8 mouse cellular contexts compared by ENCODE assay signal in the genomic region with DNA sequence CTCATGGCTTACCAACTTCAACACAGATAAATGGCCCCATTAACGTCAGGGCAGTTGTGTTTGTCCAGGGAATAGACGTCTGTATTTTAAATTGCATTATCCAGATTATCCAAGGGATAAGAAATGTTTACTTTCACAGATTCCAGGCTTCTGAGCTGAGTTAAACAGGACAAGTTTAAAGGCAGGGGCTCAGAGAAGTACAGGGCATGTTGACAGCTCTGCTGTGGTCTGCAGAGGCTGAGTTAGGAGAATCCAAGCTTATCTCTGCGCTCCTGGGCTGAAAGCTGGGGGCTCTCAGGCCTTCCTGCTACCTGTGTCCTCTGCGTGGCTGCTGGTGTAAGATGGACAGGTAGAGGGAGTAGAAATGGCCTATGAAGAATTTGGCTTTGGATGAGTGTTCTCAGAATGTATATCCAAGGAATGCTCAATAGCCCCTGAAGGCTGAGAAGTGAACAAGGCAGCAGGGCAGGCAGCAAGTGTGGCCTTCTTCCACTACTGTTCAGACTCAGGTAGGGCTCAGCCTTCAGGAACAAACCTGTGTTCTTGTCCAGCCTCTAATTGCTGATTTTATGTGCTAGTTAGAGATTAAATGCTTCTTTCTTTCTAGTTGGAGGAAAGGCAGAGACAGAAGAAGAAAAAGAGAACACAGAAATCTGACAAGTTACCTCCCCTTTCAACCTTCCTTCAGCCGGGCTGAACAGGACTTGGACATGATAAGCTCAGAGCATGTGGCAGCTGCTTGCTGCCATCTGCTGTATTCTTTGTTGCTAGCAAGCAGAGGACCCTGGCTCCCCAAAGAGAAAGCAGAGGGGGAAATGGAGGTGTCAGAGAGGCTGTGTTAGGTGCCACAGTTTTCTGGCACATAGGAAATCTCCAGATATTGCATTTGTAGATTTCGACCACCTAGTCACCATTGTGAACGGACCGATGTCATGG.
DNase-seq lines count a peak whose midpoint lies in the region.

No protein-coding gene starts in this region.

- peak; percentile 15 for DNase-seq in gastrocnemius, adult 18-20 months (ENCODE audit: low spot score)
- no peak for DNase-seq in gastrocnemius, postnatal 36 days
- peak; percentile 4 for DNase-seq in cerebellum, adult 8-10 months
- DNase-seq in gastrocnemius, postnatal 10 days, result peak; percentile 19
- peak; percentile 12 to 28 for DNase-seq in layer of hippocampus, adult 8-10 months (ENCODE audit: low spot score in 2 of 2)
- DNase-seq in lung, postnatal 10 days, result peak; percentile 52
- DNase-seq in right cerebral cortex, postnatal 14 days, result peak; percentile 24
- DNase-seq in urinary bladder, postnatal 4 days (ENCODE audit: low spot score in 2 of 2), result no peak

- intact Hi-C loops in gastrocnemius, postnatal 36 days (cut with DNase I), result no loop called here

Comparison
In these comparisons a context has a peak if more than half of its experiments do, and no peak if none do; other contexts are left out.
1. DNase-seq: peak in gastrocnemius, adult 18-20 months (single experiment), cerebellum, adult 8-10 months (single experiment), gastrocnemius, postnatal 10 days (single experiment), layer of hippocampus, adult 8-10 months (2 of 2), lung, postnatal 10 days (single experiment) and right cerebral cortex, postnatal 14 days (single experiment); none in gastrocnemius, postnatal 36 days (0 of 2) and urinary bladder, postnatal 4 days (0 of 2).